Mouse (Mus musculus) heart, embryonic 14.5 days (tissue): ENCODE measurements around the gene Slc38a10. TPM values are rescaled to one million over a fixed set of nuclear protein-coding genes. Genes with fewer than 3 reads are reported as not detected.

Experiments used
- ATAC-seq: fragments of 200-750 bp; cut with Nextera tagmentation; 2 replicates; pipeline ENCODE4 v1.8.0; 2017; ENCODE audit warnings: low read depth, moderate TSS enrichment; ENCODE audit not compliant: insufficient number of reproducible peaks, insufficient read depth, low FRiP score
- H3K27ac ChIP-seq, 2 experiments: fragments of 200-500 bp in 1 of 2; fragments of 300-500 bp in 1 of 2; sonication (generic) in 1 of 2; replicated peaks in 1 of 2; 2 replicates each; pipeline ENCODE4 v1.5.1; 2012 to 2014; ENCODE audit warnings: low read depth in 2 of 2, low read length in 2 of 2, control low read depth in 1 of 2, mild to moderate bottlenecking in 1 of 2, mixed read lengths in 1 of 2; ENCODE audit not compliant: control insufficient read depth in 1 of 2, insufficient read depth in 1 of 2
- H3K27me3 ChIP-seq: fragments of 300-500 bp; sonication (generic); 2 replicates; pipeline ENCODE4 v1.6.1; 2014; ENCODE audit warnings: mild to moderate bottlenecking, low read length, control low read depth; ENCODE audit not compliant: control insufficient read depth, insufficient read depth
- H3K36me3 ChIP-seq: fragments of 300-500 bp; sonication (generic); 2 replicates; pipeline ENCODE4 v1.6.1; 2014; ENCODE audit warnings: mild to moderate bottlenecking, control low read depth, low read length, mixed read lengths; ENCODE audit not compliant: control insufficient read depth, insufficient read depth
- H3K4me1 ChIP-seq, 2 experiments: fragments of 200-500 bp in 1 of 2; fragments of 300-500 bp in 1 of 2; sonication (generic) in 1 of 2; 2 replicates each; pipeline ENCODE4 v1.6.1; 2012 to 2014; ENCODE audit warnings: low read length in 2 of 2, control low read depth in 1 of 2, mixed read lengths in 1 of 2; ENCODE audit not compliant: control insufficient read depth in 2 of 2, insufficient read depth in 2 of 2
- H3K4me2 ChIP-seq: fragments of 300-500 bp; sonication (generic); 2 replicates; pipeline ENCODE4 v1.6.1; 2014; ENCODE audit warnings: mild to moderate bottlenecking, low read length
- H3K4me3 ChIP-seq, 2 experiments: fragments of 200-500 bp in 1 of 2; fragments of 300-500 bp in 1 of 2; sonication (generic) in 1 of 2; 2 replicates each; pipeline ENCODE4 v1.5.1; 2012 to 2014; ENCODE audit warnings: low read length in 2 of 2, mild to moderate bottlenecking in 2 of 2, control low read depth in 1 of 2, low read depth in 1 of 2, moderate library complexity in 1 of 2; ENCODE audit not compliant: control insufficient read depth in 1 of 2, insufficient read depth in 1 of 2
- H3K9ac ChIP-seq: fragments of 300-500 bp; sonication (generic); 2 replicates; pipeline ENCODE4 v1.6.1; 2014; ENCODE audit warnings: mild to moderate bottlenecking, low read length
- H3K9me3 ChIP-seq: fragments of 300-500 bp; sonication (generic); 2 replicates; pipeline ENCODE4 v1.6.1; 2016; ENCODE audit warnings: low read length, control low read depth; ENCODE audit not compliant: control insufficient read depth
- WGBS: fragments of 180-500 bp; shearing (Covaris S2); extraction: QIAGEN DNeasy Blood & Tissue Kit; methylation state at CpG from one replicate; pipeline ENCODE4 v1.1.7; 2014; 5-methylcytosine and 5-hydroxymethylcytosine counted together
- polyA plus RNA-seq: library from polyadenylated mRNA; unstranded; fragments of >200 nt; fragmentation: Nextera tagmentation; extraction: Ambion mirVana; gene quantifications from 2 replicates; pipeline ENCODE4 v1.2.1, GENCODE M21; 2014

Slc38a10 gene
- polyA plus RNA-seq, 1 experiment from 2014 or later = 74.1 TPM

DNA sequence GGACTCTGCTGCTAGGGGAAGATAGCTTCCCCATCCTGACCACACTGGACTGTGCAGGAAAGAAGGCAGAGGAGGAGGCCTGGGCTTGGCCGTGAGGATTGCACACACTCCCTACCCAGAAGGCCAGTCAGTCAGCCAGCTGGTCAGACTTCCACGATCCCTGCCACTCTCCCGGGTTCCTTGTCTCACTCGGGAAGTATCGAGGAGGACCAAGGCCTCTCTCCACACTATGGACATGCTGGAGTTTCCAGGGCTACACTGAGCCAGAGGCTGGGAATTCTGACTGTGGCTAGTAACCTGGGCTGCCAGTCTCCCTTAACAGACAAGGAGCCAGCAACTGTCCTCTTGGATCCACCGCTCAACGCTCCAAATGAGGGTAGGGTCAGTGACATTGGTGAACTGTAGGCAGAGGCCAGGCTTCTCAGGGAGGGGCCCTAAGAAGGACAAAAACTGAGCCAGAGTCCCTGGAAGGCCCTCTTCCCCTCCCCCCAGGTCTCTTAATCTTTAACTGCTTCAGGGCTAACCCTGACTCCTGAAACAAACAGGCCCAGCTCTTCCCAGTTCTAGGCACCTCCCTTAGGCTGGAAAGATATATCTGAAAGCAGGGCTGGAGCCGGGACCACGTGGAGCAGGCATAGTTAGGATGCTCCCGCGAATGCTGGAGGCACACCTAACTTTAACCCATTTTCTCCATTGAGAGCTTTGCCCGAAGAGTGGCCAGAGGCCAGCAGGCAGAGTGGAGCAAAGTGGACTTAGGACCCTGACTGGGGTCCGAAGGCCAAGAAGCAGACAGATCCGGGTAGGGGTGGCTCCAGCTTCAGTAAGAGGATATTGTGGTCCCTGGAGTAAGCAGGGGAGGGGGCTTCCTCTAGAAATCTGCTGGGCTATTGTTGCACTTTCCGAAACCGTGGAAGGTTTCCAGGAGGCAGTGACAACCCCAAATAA is 33.5 kb upstream of the Slc38a10 start:
- 10% methylated on average over 16 of the region's 16 CpGs for WGBS
- Histone ChIP-seq H3K36me3 (peaks cover 11% of the 10 kb centered on the region; the same call in 1 of the 2 replicates), H3K9me3 (no peaks in the 10 kb centered on the region), H3K9ac (peak overlapping the region; percentile 98), H3K27ac (peak overlapping the region; percentile 77 to 94), H3K4me3 (peak overlapping the region; percentile 46 to 85), H3K4me2 (peak overlapping the region; percentile 94), H3K4me1 (peaks cover 26 to 47% of the 10 kb centered on the region in 2 experiments), H3K27me3 (no peaks in the 10 kb centered on the region)
- ATAC-seq = peak; percentile 51

DNA sequence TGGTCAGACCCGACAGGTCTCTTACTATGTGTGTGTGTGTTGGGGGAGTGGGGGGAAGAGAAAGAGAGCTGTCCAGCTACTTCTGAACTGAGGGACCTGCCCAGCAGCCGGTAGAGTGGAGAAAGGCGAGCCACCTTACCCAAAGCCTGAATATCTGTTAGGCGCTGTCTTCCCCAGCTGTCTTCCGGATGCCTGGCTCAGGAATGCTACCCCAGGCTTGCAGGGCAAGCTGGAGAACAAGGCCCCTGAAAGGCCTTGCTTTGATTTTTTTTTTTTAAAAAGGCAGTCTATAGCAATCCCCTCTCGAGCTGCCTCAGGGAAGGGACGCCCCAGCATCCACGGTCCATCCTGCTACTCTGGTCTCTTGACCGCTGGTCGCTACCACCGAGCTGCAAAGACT is 32.6 kb upstream of the Slc38a10 start:
- WGBS = 38% methylated on average over 11 of the region's 11 CpGs
- peak overlapping the region; percentile 94; the same call in 1 of the 2 replicates for H3K4me2 ChIP-seq
- H3K36me3 ChIP-seq = peaks cover 11% of the 10 kb centered on the region; the same call in 1 of the 2 replicates
- peak overlapping the region in 1 of 2 experiments; percentile 94; a peak in 1 of 4 replicates for H3K27ac ChIP-seq
- H3K9me3 ChIP-seq = no peaks in the 10 kb centered on the region
- H3K9ac ChIP-seq = peak overlapping the region; percentile 98; the same call in 1 of the 2 replicates
- H3K4me1 ChIP-seq = peaks cover 26 to 47% of the 10 kb centered on the region in 2 experiments
- H3K27me3 ChIP-seq = no peaks in the 10 kb centered on the region
- no peak overlapping the region for H3K4me3 ChIP-seq
- no peak for ATAC-seq

DNA sequence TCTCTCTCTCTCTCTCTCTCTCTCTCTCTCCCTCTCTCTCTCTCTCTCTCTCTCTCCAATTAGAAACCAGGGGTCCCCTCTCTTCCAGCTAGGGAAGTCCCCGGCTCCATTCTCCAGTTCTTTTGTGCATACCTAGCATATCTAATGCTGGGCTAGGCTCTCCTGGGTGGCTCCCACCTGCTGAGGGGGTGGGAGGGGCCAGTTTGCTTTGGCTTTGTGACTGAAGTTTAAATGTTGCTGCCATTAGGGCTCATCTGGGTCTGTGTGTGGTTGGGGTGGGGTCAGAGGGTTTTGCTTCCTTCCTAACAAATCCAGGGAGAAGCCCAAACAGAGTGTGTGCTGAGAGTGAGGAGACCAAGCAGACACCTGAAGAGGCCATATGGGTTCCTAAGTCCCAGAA is 32.0 kb upstream of the Slc38a10 start:
- no peak overlapping the region for H3K27ac ChIP-seq

DNA sequence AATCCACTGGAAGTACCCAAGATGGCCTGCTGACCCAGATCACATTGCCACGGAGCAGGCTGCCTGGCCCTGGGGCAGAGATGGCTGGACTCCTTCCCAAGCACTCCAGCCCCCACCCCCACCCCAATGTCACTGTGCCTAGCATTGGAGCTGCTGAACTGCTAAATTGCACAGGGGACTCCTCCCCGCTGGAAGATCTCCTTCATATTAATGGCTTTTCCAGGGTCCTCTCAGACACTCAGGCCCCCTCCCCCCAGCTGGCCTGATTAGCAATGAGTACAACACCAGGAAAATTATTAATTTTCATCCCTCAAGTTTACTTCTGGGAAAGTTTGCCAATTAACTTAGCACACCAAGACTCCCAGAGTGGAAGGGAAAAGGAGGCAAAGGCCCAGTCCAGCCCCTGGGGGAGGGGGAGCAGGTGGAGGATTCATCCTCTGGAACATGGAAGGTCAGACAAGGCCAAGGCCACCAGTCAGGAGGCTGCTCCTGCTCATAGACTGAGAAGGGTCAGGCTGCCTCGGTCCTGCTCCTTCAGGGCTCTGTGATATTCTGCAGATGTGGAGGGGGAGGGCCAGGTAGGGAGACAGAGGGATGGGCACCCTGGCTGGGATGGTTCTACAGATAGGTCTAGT is 31.4 kb upstream of the Slc38a10 start:
- H3K27ac ChIP-seq = no peak overlapping the region
- peaks cover 26 to 47% of the 10 kb centered on the region in 2 experiments for H3K4me1 ChIP-seq
- ATAC-seq = no peak
- H3K9me3 ChIP-seq = no peaks in the 10 kb centered on the region
- no peak overlapping the region for H3K4me2 ChIP-seq
- no peaks in the 10 kb centered on the region for H3K27me3 ChIP-seq
- no peak overlapping the region for H3K4me3 ChIP-seq
- H3K36me3 ChIP-seq = peaks cover 3% of the 10 kb centered on the region; the same call in 1 of the 2 replicates
- 38% methylated on average over 3 of the region's 3 CpGs for WGBS
- H3K9ac ChIP-seq = no peak overlapping the region

More for the DNA sequence above, 32.0 kb upstream of the Slc38a10 start:
- Histone ChIP-seq H3K36me3 (peaks cover 8% of the 10 kb centered on the region; the same call in 1 of the 2 replicates), H3K4me1 (peaks cover 26 to 47% of the 10 kb centered on the region in 2 experiments), H3K27me3 (no peaks in the 10 kb centered on the region), H3K9me3 (no peaks in the 10 kb centered on the region), H3K4me2 (no peak overlapping the region), H3K9ac (no peak overlapping the region), H3K4me3 (no peak overlapping the region)
- no peak for ATAC-seq
- 38% methylated on average over 1 of the region's 1 CpGs for WGBS

DNA sequence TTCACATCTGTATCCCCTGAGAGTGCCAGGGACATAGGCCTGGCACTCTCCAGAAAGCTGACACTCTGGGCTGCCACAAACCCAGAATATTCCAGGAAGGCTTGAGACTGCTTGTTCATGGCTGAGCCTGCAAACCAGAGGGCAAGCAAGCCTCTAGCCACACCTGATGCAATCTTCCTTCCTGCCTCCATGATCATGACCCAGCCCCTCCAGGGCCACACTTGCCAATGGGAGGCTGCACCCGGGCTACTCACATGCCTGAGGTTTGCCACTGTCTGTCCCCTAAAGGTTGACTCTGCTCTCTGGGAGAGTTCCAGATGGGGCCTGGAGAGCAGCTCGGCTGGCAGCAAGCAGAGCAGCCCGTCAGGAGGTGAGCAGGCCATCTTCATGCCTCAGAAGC is 30.2 kb upstream of the Slc38a10 start:
- no peak overlapping the region for H3K27ac ChIP-seq
- WGBS = 73% methylated on average over 3 of the region's 3 CpGs
- no peak overlapping the region for H3K4me2 ChIP-seq
- H3K4me1 ChIP-seq = peaks cover 26 to 42% of the 10 kb centered on the region in 2 experiments
- no peaks in the 10 kb centered on the region for H3K9me3 ChIP-seq
- H3K36me3 ChIP-seq = no peaks in the 10 kb centered on the region
- H3K9ac ChIP-seq = no peak overlapping the region
- H3K4me3 ChIP-seq = no peak overlapping the region
- H3K27me3 ChIP-seq = no peaks in the 10 kb centered on the region
- ATAC-seq = no peak

DNA sequence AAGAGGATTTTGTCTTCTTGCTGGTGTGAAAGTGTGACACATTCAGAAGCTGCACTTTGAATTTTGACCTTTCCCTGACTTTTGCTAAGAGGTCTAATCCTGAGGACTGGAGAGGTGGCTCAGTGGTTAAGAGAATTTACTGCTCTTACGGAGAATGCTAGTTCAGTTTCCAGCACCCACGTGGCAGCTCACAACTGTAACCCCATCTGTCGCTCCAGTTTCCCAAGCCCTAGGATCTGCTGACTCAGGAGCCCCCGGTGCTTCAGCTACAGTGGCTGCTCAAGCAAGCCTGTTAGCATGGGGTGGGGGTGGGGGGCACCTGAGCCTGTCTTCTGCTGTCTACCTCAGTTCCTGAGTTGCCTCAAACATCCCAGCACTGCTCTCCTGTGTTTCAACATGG is 28.2 kb upstream of the Slc38a10 start:
- Histone ChIP-seq H3K27me3 (no peaks in the 10 kb centered on the region), H3K27ac (no peak overlapping the region), H3K9me3 (no peaks in the 10 kb centered on the region), H3K9ac (no peak overlapping the region), H3K4me3 (no peak overlapping the region), H3K36me3 (no peaks in the 10 kb centered on the region), H3K4me1 (peaks cover 19 to 23% of the 10 kb centered on the region in 2 experiments), H3K4me2 (no peak overlapping the region)
- WGBS = 57% methylated on average over 4 of the region's 4 CpGs
- no peak for ATAC-seq

DNA sequence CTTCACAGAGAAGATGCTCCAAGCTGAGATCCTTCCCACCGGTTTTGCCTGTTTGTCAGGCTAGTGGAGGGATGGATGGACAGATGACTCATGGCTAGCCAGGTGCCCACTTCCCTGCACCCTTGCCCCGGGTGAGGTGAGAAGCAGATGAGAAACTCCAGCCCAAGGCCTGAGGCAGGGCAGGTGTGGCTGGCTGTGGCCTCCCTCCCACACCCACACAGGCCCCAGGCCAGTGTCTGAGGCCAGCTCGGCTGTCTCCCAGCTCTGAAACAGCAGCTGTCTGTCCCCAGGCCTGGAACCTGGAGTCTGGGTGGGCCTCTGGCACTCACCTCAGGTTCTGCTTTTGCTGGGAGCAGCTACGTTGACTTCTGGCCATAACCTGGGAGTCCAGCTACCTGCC is 24.8 kb upstream of the Slc38a10 start:
- ATAC-seq = no peak
- WGBS = 76% methylated on average over 4 of the region's 4 CpGs
- no peaks in the 10 kb centered on the region for H3K36me3 ChIP-seq
- no peak overlapping the region for H3K4me2 ChIP-seq
- H3K9ac ChIP-seq = no peak overlapping the region
- no peaks in the 10 kb centered on the region for H3K9me3 ChIP-seq
- no peak overlapping the region for H3K27ac ChIP-seq
- no peaks in the 10 kb centered on the region for H3K27me3 ChIP-seq
- no peak overlapping the region for H3K4me3 ChIP-seq
- H3K4me1 ChIP-seq = peaks cover 7 to 9% of the 10 kb centered on the region in 2 experiments
